Mouse (Mus musculus) erythroblast, embryonic 14.5 days (primary cell): Measurements from ENCODE around the gene Itgad.

Experiments used
- GATA1 ChIP-seq: IDR thresholded peaks from 2 replicates; pipeline ENCODE4 v1.6.1; 2012; ENCODE audit warnings: low read length, inconsistent platforms, mixed read lengths
- TAL1 ChIP-seq: IDR thresholded peaks from 3 replicates; pipeline ENCODE4 v1.6.1; 2012; ENCODE audit warnings: low read length, inconsistent platforms, mixed read lengths

GRCm38 (mm10) chr7:128128741-128129720, 25.1 kb upstream of the Itgad start, which contains the start of gene Itgax:
- no peak for TF ChIP-seq GATA1
- TF ChIP-seq TAL1: no peak
